ENCODE assay signal across 8 mouse cellular contexts in the genomic region with DNA sequence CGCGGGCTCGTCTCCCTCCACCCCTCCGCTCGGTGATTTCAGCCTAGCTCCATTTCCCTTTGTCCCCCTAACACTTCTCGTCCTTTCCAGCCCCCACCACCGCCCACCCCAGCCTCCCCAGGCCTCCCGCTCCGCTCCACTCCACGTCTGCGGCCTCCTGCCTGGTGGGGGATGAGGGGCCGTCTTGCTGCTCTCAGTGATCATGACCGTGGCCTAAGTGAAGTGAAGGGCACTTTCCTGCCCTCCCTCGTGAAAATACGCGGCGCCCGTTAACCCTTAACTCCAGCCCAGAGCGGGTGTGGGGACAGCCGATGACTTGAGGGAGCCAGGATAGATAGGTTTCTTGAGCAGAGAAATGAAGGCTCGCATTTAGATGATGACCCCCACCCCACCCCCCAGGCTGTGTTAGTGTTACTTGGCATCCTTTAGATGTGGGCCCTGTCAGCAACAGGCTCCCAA. TPM values are rescaled to one million over a fixed set of nuclear protein-coding genes. Genes with fewer than 3 reads are reported as not detected.
DNase-seq lines count a peak whose midpoint lies in the region; ATAC-seq and TF ChIP-seq lines count a peak whose summit lies in the region.

No protein-coding gene starts in this region.

- H3K27me3 ChIP-seq in G1E (ENCODE audit: insufficient read depth, low read length), result peaks cover 25% of the 10 kb centered on the region
- no peaks in the 10 kb centered on the region for H3K27me3 ChIP-seq in heart, embryonic 15.5 days
- H3K27me3 ChIP-seq in midbrain, embryonic 10.5 days (ENCODE audit: low read depth, poor library complexity, severe bottlenecking), result 0 out of 2 replicates have a peak, but pooled peaks cover 9% of the 10 kb centered on the region

- peak overlapping the region; percentile 95 for H3K4me3 ChIP-seq in G1E (ENCODE audit: low read depth, low read length)
- H3K4me3 ChIP-seq in heart, embryonic 15.5 days, result peak overlapping the region; percentile 96
- H3K4me3 ChIP-seq in midbrain, embryonic 10.5 days, result peak overlapping the region; percentile 97

- TF ChIP-seq CTCF in G1E (IDR thresholded peaks at IDR 0.05; ENCODE audit: low read depth, low read length), result no peak

- H3K27ac ChIP-seq in heart, embryonic 15.5 days, result peak overlapping the region; percentile 99
- peak overlapping the region; percentile 99 for H3K27ac ChIP-seq in midbrain, embryonic 10.5 days (replicated peaks)

- H3K4me1 ChIP-seq in G1E (ENCODE audit: insufficient read depth, low read depth, low read length), result peaks cover 61% of the 10 kb centered on the region
- peaks cover 52% of the 10 kb centered on the region for H3K4me1 ChIP-seq in heart, embryonic 15.5 days (replicated peaks)
- H3K4me1 ChIP-seq in midbrain, embryonic 10.5 days, result peaks cover 42% of the 10 kb centered on the region

- H3K36me3 ChIP-seq in G1E (replicated peaks), result peaks cover 36% of the 10 kb centered on the region
- peaks cover 23% of the 10 kb centered on the region for H3K36me3 ChIP-seq in heart, embryonic 15.5 days
- peaks cover 36% of the 10 kb centered on the region for H3K36me3 ChIP-seq in midbrain, embryonic 10.5 days

- peak overlapping the region; percentile 98 for H3K9ac ChIP-seq in heart, embryonic 15.5 days

- H3K9me3 ChIP-seq in G1E (replicated peaks), result no peaks in the 10 kb centered on the region
- no peaks in the 10 kb centered on the region for H3K9me3 ChIP-seq in heart, embryonic 15.5 days (replicated peaks)
- no peaks in the 10 kb centered on the region for H3K9me3 ChIP-seq in midbrain, embryonic 10.5 days (replicated peaks)

- DNase-seq in 3T3-L1 (ENCODE audit: low read depth, low spot score), result peak; percentile 32
- no peak for DNase-seq in G1E (ENCODE audit: low spot score)
- DNase-seq in embryo, embryonic 10 days (ENCODE audit: low spot score), result peak; percentile 38
- peak; percentile 57 for DNase-seq in kidney, postnatal 14 days
- peak; percentile 55 for DNase-seq in midbrain, embryonic 10.5 days (ENCODE audit: low spot score)
- DNase-seq in thymus, postnatal 10 days (ENCODE audit: low spot score in 2 of 2), result peak; percentile 31 to 40
- DNase-seq in frontal cortex, postnatal 14 days (ENCODE audit: low spot score in 2 of 2), result no peak

- peak overlapping the region; percentile 81 for H3K4me2 ChIP-seq in heart, embryonic 15.5 days

- ATAC-seq in G1E (ENCODE audit: extremely low read depth, insufficient number of reproducible peaks, low FRiP score, poor library complexity, severe bottlenecking), result no peak
- no peak for ATAC-seq in heart, embryonic 15.5 days (replicated peaks; ENCODE audit: insufficient number of reproducible peaks, insufficient read depth, low FRiP score, low read depth)

- under 1% methylated on average over 21 of the region's 21 CpGs for WGBS in heart, embryonic 15.5 days
- 0% methylated on average over 21 of the region's 21 CpGs for WGBS in midbrain, embryonic 10.5 days

RNA-seq across cellular contexts. Expression of a gene that starts 2.4 kb away (rescaled TPM):
- total RNA-seq in G1E (2014; fragmentation: Nextera tagmentation) (116 and 134 TPM in 2 replicates), G1E (2017) (83.6 and 85.6 TPM in 2 replicates)
- polyA plus RNA-seq in G1E (2012), result 74.6 and 74.8 TPM in 2 replicates
- 426 and 427 TPM in 2 replicates for polyA plus RNA-seq in heart, embryonic 15.5 days (2015; fragmentation: Nextera tagmentation; extraction: Ambion mirVana)
- polyA plus RNA-seq in midbrain, embryonic 10.5 days (2016; fragmentation: Nextera tagmentation; extraction: Ambion mirVana), result 309 and 361 TPM in 2 replicates

RNA-seq across cellular contexts. Expression of a gene that starts 39.8 kb away (rescaled TPM):
- total RNA-seq in G1E (2014; fragmentation: Nextera tagmentation), result 14.0 and 15.0 TPM in 2 replicates
- total RNA-seq in G1E (2017), result 4.8 and 5.0 TPM in 2 replicates
- polyA plus RNA-seq in G1E (2012), result 12.6 and 15.4 TPM in 2 replicates
- 50.9 and 54.1 TPM in 2 replicates for polyA plus RNA-seq in heart, embryonic 15.5 days (2015; fragmentation: Nextera tagmentation; extraction: Ambion mirVana)
- polyA plus RNA-seq in midbrain, embryonic 10.5 days (2016; fragmentation: Nextera tagmentation; extraction: Ambion mirVana), result 17.9 and 19.4 TPM in 2 replicates

Comparison
In these comparisons a context has a peak if more than half of its experiments do, and no peak if none do; other contexts are left out.
1. DNase-seq: peak in 3T3-L1 (single experiment), embryo, embryonic 10 days (single experiment), kidney, postnatal 14 days (single experiment), midbrain, embryonic 10.5 days (single experiment) and thymus, postnatal 10 days (2 of 2); none in G1E (single experiment) and frontal cortex, postnatal 14 days (0 of 2).
2. Peak in every context shown above with its lines, with median percentiles within 50 percentile points of each other: H3K4me3 ChIP-seq.